Mouse (Mus musculus): ENCODE results near the gene Ctdsp1. TPM values are rescaled to one million over a fixed set of nuclear protein-coding genes. Genes with fewer than 3 reads are reported as not detected.
A peak's percentile ranks its signal among the peaks of the same experiment; 100 is the strongest.
"Not testable (repeated sequence)": the region's sequence is repeated elsewhere in the genome, so short reads cannot be mapped to it uniquely, and the experiment has no call there.

The Ctdsp1 gene
- polyA plus RNA-seq, 1 experiment from 2014 or later = 96.0 TPM

DNA sequence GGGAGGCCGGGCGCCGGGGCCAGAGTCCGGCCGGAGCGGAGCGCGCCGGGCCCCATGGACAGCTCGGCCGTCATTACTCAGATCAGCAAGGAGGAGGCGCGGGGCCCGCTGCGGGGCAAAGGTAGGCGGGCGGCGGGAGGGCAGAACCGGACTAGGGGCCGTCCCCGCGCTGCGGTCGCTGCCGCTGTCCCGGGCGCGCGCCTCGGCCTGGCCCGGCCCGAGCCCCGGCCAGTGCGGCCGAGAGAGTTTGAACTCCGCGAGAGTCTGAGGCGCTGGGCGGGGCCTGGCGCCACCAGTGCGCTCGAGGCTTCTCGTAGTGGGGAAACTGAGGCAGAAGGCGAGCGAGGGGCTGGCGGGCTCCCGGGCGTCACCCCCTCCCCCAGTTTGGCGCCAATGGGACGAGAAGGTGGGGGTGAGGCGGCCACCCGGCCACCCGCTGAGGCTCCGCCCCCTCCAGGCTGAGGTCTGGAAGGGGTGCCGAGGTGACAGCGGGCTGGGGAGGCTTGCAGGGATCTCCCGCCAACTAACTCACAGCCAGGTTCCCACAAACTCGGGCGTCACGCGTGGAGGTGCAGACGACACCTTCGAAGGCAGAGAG is 634 bp downstream of the Ctdsp1 start:
- peaks cover 51% of the 10 kb centered on the region for H3K4me1 ChIP-seq
- no peaks in the 10 kb centered on the region for H3K9me3 ChIP-seq
- H3K4me2 ChIP-seq = peak overlapping the region; percentile 86
- peak overlapping the region; percentile 99 for H3K9ac ChIP-seq
- under 1% methylated on average over 60 of the region's 63 CpGs for WGBS
- H3K27ac ChIP-seq = peak overlapping the region; percentile 99
- H3K4me3 ChIP-seq = peak overlapping the region; percentile 97
- ATAC-seq (ENCODE audit: borderline replicate concordance, extremely low read depth, low FRiP score, low TSS enrichment) = peak; percentile 43
- H3K36me3 ChIP-seq = peaks cover 21% of the 10 kb centered on the region
- H3K27me3 ChIP-seq = no peaks in the 10 kb centered on the region

- peak overlapping the region; percentile 97 for H3K4me3 ChIP-seq
- H3K4me2 ChIP-seq = peak overlapping the region; percentile 86
- H3K27ac ChIP-seq = peak overlapping the region; percentile 99
- ATAC-seq (ENCODE audit: borderline replicate concordance, extremely low read depth, low FRiP score, low TSS enrichment) = peak; percentile 4; the same call in 1 of the 2 replicates
- no peaks in the 10 kb centered on the region for H3K27me3 ChIP-seq
- WGBS = under 1% methylated on average over 16 of the region's 16 CpGs
- H3K9me3 ChIP-seq = no peaks in the 10 kb centered on the region
- peaks cover 21% of the 10 kb centered on the region for H3K36me3 ChIP-seq
- H3K4me1 ChIP-seq = peaks cover 47% of the 10 kb centered on the region
- H3K9ac ChIP-seq = peak overlapping the region; percentile 99
Measured at GRCm38 (mm10) chr1:74392446-74392994, 1.2 kb downstream of the Ctdsp1 start.

DNA sequence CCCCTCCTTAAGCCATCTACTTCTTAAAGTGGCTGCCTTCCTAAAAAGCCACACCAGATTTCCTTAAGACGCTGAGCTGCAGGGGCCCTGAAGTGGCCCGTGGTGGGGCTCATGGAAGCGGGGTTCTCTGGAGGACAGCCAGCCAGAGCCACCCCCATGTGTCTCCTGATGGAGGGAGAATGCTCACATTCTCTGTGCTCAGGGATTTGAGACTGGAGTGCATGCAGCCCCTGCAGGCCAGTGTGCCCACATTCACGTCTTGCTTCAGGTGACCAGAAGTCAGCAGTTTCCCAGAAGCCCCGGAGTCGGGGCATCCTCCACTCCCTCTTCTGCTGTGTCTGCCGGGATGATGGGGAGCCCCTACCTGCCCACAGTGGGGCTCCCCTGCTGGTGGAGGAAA is 1.7 kb downstream of the Ctdsp1 start:
- H3K27ac ChIP-seq = peak overlapping the region; percentile 99
- H3K4me2 ChIP-seq = peak overlapping the region; percentile 86
- ATAC-seq (ENCODE audit: borderline replicate concordance, extremely low read depth, low FRiP score, low TSS enrichment) = no peak
- peaks cover 43% of the 10 kb centered on the region for H3K4me1 ChIP-seq
- no peaks in the 10 kb centered on the region for H3K9me3 ChIP-seq
- peak overlapping the region; percentile 99 for H3K9ac ChIP-seq
- WGBS = 33% methylated on average over 7 of the region's 7 CpGs
- H3K36me3 ChIP-seq = peaks cover 21% of the 10 kb centered on the region
- H3K4me3 ChIP-seq = peak overlapping the region; percentile 97
- no peaks in the 10 kb centered on the region for H3K27me3 ChIP-seq

DNA sequence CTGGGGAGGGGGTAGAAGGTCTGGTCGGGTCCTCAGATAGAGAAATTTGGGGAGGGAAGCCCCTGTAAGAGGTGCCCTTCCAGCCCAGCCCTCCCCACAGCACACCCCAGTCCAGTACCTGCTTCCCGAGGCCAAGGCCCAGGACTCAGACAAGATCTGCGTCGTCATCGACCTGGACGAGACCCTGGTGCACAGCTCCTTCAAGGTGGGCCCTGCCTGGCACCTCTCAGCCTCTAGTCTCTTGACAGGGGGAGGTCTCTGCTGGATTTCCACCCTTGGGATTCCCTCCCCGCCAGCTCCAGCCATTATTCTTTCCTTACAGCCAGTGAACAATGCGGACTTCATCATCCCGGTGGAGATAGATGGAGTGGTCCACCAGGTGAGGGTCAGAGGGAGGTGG is 2.4 kb downstream of the Ctdsp1 start:
- 78% methylated on average over 9 of the region's 9 CpGs for WGBS
- Histone ChIP-seq H3K4me1 (peaks cover 44% of the 10 kb centered on the region), H3K9ac (no peak overlapping the region), H3K4me3 (peak overlapping the region; percentile 97), H3K4me2 (peak overlapping the region; percentile 86), H3K36me3 (peaks cover 21% of the 10 kb centered on the region), H3K9me3 (no peaks in the 10 kb centered on the region), H3K27ac (no peak overlapping the region), H3K27me3 (no peaks in the 10 kb centered on the region)
- ATAC-seq (ENCODE audit: borderline replicate concordance, extremely low read depth, low FRiP score, low TSS enrichment) = no peak

GRCm38 (mm10) chr1:74394311-74394710 is 3.0 kb downstream of the Ctdsp1 start:
- peaks cover 21% of the 10 kb centered on the region for H3K36me3 ChIP-seq
- WGBS = 86% methylated on average over 9 of the region's 9 CpGs
- no peaks in the 10 kb centered on the region for H3K9me3 ChIP-seq
- no peak for ATAC-seq (ENCODE audit: borderline replicate concordance, extremely low read depth, low FRiP score, low TSS enrichment)
- H3K9ac ChIP-seq = no peak overlapping the region; the same call in 1 of the 2 replicates
- no peak overlapping the region for H3K4me3 ChIP-seq
- no peaks in the 10 kb centered on the region for H3K27me3 ChIP-seq
- peaks cover 43% of the 10 kb centered on the region for H3K4me1 ChIP-seq
- H3K4me2 ChIP-seq = no peak overlapping the region
- H3K27ac ChIP-seq = no peak overlapping the region

DNA sequence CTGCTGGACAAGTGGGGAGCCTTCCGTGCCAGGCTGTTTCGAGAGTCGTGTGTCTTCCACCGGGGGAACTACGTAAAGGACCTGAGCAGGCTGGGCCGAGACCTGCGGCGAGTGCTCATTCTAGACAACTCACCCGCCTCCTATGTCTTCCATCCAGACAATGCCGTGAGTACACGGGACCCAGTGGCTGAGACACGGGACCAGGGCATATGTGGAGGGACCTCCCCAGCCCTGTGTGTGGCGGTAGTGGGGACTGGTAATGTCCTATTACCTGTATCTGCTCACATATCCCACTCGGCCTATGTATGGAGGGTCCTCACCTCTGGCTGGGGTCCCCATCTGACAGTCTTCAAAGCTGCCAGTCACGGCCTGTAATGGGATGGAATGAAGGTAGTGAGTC is 3.5 kb downstream of the Ctdsp1 start:
- Histone ChIP-seq H3K4me1 (peaks cover 37% of the 10 kb centered on the region), H3K4me2 (no peak overlapping the region), H3K36me3 (peaks cover 21% of the 10 kb centered on the region), H3K27me3 (no peaks in the 10 kb centered on the region), H3K27ac (no peak overlapping the region), H3K4me3 (no peak overlapping the region), H3K9me3 (no peaks in the 10 kb centered on the region), H3K9ac (no peak overlapping the region)
- 89% methylated on average over 15 of the region's 15 CpGs for WGBS
- no peak for ATAC-seq (ENCODE audit: borderline replicate concordance, extremely low read depth, low FRiP score, low TSS enrichment)

DNA sequence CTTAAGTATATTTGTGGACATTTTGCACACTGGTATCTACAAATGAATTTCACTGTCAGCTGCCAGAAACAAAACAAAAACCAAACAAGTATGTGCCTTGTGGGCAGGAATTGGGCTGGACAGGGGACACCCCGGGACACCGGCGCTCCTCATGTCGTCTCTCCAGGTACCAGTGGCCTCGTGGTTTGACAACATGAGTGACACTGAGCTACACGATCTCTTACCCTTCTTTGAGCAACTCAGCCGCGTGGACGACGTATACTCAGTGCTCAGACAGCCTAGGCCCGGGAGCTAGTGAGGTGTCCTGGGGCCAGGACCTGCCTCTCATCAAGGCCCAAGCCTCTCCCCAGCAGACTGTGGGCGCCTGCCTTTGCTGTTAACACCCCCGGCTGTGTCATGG is 4.0 kb downstream of the Ctdsp1 start:
- Histone ChIP-seq H3K27ac (no peak overlapping the region), H3K36me3 (peaks cover 21% of the 10 kb centered on the region), H3K27me3 (no peaks in the 10 kb centered on the region), H3K4me2 (no peak overlapping the region), H3K9ac (no peak overlapping the region), H3K9me3 (no peaks in the 10 kb centered on the region), H3K4me3 (no peak overlapping the region), H3K4me1 (peaks cover 33% of the 10 kb centered on the region)
- ATAC-seq (ENCODE audit: borderline replicate concordance, extremely low read depth, low FRiP score, low TSS enrichment) = no peak
- 84% methylated on average over 13 of the region's 13 CpGs for WGBS

DNA sequence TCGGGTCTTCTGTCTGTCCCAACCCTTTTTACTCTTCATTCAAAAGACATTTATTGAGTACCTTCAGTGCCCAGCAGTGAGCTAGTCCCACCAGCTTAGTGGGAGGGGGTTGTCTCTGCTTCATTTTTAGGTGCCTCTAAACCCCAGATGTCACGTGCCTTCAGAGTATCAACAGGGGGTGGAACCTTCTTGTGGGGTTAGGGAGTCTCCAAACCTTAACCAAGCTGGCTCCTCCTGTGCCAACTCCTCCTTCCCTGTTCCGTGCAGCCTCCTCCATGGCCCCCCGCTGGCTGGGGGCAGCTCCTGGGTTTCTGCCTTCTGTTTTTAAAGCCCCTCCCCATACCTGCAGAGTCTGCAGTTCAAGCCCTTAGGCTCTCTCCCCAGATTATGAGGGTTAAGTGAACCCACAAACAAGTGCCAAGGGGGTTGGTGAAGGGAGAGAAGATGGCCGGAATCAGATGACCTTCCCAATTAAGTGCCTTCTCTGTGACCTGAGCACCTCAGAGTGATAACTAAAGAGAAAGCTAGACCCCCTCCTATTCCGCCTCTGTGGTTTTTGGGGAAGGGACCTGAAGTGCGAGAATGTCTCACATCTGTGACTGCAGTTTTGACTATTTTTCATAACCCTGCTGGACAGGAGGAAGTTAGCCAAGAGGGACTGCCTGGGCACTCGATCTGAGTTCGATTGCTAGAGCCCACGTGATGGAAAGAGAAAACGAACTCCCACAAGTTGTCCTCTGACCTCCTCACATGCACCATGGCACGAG is 5.3 kb downstream of the Ctdsp1 start:
- H3K27ac ChIP-seq = peak overlapping the region; percentile 93
- peaks cover 25% of the 10 kb centered on the region for H3K4me1 ChIP-seq
- H3K4me2 ChIP-seq = peak overlapping the region; percentile 93
- 3% methylated on average over 12 of the region's 12 CpGs for WGBS
- H3K27me3 ChIP-seq; H3K9me3 ChIP-seq; ATAC-seq (ENCODE audit: borderline replicate concordance, extremely low read depth, low FRiP score, low TSS enrichment): not testable (repeated sequence)
- H3K4me3 ChIP-seq = peak overlapping the region; percentile 46; the same call in 1 of the 2 replicates
- H3K9ac ChIP-seq = peak overlapping the region; percentile 16; the same call in 1 of the 2 replicates
- H3K36me3 ChIP-seq = peaks cover 21% of the 10 kb centered on the region

GRCm38 (mm10) chr1:74397268-74397918 is 6.1 kb downstream of the Ctdsp1 start:
- no peaks in the 10 kb centered on the region for H3K9me3 ChIP-seq
- H3K4me3 ChIP-seq = peak overlapping the region; percentile 46
- peaks cover 25% of the 10 kb centered on the region for H3K4me1 ChIP-seq
- WGBS = under 1% methylated on average over 41 of the region's 41 CpGs
- no peaks in the 10 kb centered on the region for H3K27me3 ChIP-seq
- H3K4me2 ChIP-seq = peak overlapping the region; percentile 93
- peak overlapping the region; percentile 52 for H3K9ac ChIP-seq
- peak; percentile 94 for ATAC-seq (ENCODE audit: borderline replicate concordance, extremely low read depth, low FRiP score, low TSS enrichment)
- H3K36me3 ChIP-seq = peaks cover 21% of the 10 kb centered on the region
- H3K27ac ChIP-seq = peak overlapping the region; percentile 93

DNA sequence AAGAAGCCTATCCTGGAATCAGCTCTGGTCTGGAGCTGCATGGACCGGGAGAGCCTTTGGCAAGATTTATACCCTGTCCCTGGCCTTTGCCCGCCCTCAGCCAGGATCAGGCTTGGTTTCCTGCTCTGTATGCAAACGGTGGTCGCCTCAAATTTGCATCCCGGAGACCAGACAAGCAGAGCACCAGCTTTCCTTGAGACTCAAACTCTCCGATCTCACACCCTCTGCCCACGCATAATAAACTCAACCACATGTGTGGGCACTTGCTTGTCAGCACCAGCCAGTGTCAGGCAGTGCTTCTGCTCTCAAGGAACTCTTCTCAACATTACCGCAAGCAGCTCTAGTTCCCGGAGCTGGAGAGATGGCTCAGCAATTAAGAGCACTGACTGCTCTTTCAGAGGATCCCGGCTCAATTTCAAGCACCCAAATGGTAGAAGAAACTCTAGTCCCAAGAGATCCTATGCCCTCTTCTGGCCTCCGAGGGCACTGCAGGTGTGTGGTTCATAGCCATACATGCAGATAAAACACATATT is 6.7 kb downstream of the Ctdsp1 start:
- no peaks in the 10 kb centered on the region for H3K9me3 ChIP-seq
- H3K9ac ChIP-seq = peak overlapping the region; percentile 52
- H3K4me3 ChIP-seq = peak overlapping the region; percentile 46
- peak overlapping the region; percentile 93 for H3K4me2 ChIP-seq
- peaks cover 21% of the 10 kb centered on the region for H3K36me3 ChIP-seq
- WGBS = 3% methylated on average over 11 of the region's 11 CpGs
- peaks cover 22% of the 10 kb centered on the region for H3K4me1 ChIP-seq
- H3K27ac ChIP-seq = peak overlapping the region; percentile 93
- no peaks in the 10 kb centered on the region for H3K27me3 ChIP-seq
- ATAC-seq (ENCODE audit: borderline replicate concordance, extremely low read depth, low FRiP score, low TSS enrichment) = peak; percentile 24

DNA sequence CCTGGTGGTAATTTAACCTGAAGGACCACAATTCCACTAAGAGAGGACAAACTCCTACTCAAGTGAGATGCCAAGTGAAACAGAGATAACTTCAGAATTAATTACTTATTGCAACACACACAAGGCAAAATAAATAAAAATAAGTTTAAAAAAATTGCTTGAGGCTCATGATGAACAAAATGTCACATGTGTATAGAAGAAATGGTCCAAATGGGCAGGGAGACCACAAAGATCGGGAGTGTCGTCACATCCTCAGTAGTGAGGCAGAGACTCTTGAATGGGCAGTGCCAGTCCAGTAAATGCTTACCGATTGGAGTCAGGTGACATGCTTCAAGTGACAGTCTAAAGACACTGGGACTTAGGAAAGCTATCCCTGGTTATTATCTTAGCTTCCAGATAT is 9.2 kb downstream of the Ctdsp1 start:
- no peak for ATAC-seq (ENCODE audit: borderline replicate concordance, extremely low read depth, low FRiP score, low TSS enrichment)
- Histone ChIP-seq H3K4me3 (no peak overlapping the region), H3K27me3 (no peaks in the 10 kb centered on the region), H3K9ac (no peak overlapping the region), H3K4me1 (0 out of 2 replicates have a peak, but pooled peaks cover 8% of the 10 kb centered on the region), H3K36me3 (no peaks in the 10 kb centered on the region), H3K27ac (no peak overlapping the region), H3K4me2 (no peak overlapping the region), H3K9me3 (no peaks in the 10 kb centered on the region)
- WGBS = 69% methylated on average over 3 of the region's 3 CpGs

Measured in lung, embryonic 15.5 days (tissue).